Mouse (Mus musculus): ENCODE results near the gene Clcf1.
"Not testable (repeated sequence)": the region's sequence is repeated elsewhere in the genome, so short reads cannot be mapped to it uniquely, and the experiment has no call there.

Clcf1 gene

GRCm38 (mm10) chr19:4248683-4249082 lies 34.6 kb downstream of the Clcf1 start:
- ATAC-seq (ENCODE audit: low TSS enrichment), result not testable (repeated sequence)

GRCm38 (mm10) chr19:4254230-4254629 lies 40.2 kb downstream of the Clcf1 start:
- ATAC-seq (ENCODE audit: low TSS enrichment), result no peak

- no peak for ATAC-seq (ENCODE audit: low TSS enrichment)
These were observed 41.6 kb downstream of the Clcf1 start for GRCm38 (mm10) chr19:4255583-4256162.

GRCm38 (mm10) chr19:4257216-4257896 lies 43.3 kb downstream of the Clcf1 start:
- ATAC-seq (ENCODE audit: low TSS enrichment), result peak; percentile 92

- ATAC-seq (ENCODE audit: low TSS enrichment), result peak; percentile 42; the same call in 1 of the 2 replicates
These were observed 43.8 kb downstream of the Clcf1 start for GRCm38 (mm10) chr19:4257897-4258252.

- ATAC-seq (ENCODE audit: low TSS enrichment), result no peak
These were observed 47.1 kb downstream of the Clcf1 start for GRCm38 (mm10) chr19:4261038-4261698.

- ATAC-seq (ENCODE audit: low TSS enrichment), result no peak
These were observed 48.7 kb downstream of the Clcf1 start for GRCm38 (mm10) chr19:4262756-4263155.

GRCm38 (mm10) chr19:4263702-4264101 lies 49.7 kb downstream of the Clcf1 start:
- no peak for ATAC-seq (ENCODE audit: low TSS enrichment)

GRCm38 (mm10) chr19:4264171-4264780 lies 50.2 kb downstream of the Clcf1 start:
- ATAC-seq (ENCODE audit: low TSS enrichment), result no peak

- no peak for ATAC-seq (ENCODE audit: low TSS enrichment)
These were observed 51.9 kb downstream of the Clcf1 start for GRCm38 (mm10) chr19:4265956-4266355.

- ATAC-seq (ENCODE audit: low TSS enrichment), result peak; percentile 78
These were observed 54.7 kb downstream of the Clcf1 start, which contains the start of gene Ssh3 for GRCm38 (mm10) chr19:4268566-4269361. Ssh3 (minus strand) TSS chr19:4269180.

- no peak for ATAC-seq (ENCODE audit: low TSS enrichment)
These were observed 56.1 kb downstream of the Clcf1 start for GRCm38 (mm10) chr19:4270187-4270586.

- ATAC-seq (ENCODE audit: low TSS enrichment), result no peak
These were observed 56.9 kb downstream of the Clcf1 start for GRCm38 (mm10) chr19:4270972-4271371.
